Mouse (Mus musculus) right cerebral cortex, postnatal 4 days (tissue): ENCODE measurements around the gene Gm20388.
A peak's percentile ranks its signal among the peaks of the same experiment; 100 is the strongest.

Experiments used
- DNase-seq: peaks from one replicate; pipeline ENCODE4 v3.0.0-alpha.2; 2022

Gm20388 gene

GRCm38 (mm10) chr8:124256841-124257240, 4346.2 kb downstream of the Gm20388 start:
- DNase-seq: no peak

DNA sequence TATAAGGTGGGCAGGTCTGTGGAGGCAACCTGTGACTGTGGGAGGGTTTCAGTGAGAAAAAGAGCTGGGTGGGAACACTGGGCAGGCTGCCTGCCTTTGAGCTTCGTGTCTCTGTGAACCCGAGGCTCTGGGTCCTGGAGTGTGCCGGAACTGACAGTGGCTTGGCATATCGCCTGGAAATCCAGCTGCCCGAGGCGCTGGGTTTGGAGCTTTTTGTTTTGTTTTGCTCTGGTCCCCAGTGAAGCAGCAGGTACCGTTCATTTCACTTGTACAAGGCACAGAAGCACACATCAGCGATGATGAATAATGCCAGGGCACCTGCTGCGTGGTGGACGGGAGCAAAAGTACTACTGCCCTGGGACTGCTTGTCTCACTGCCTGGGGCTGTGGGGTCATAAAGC, 4346.7 kb downstream of the Gm20388 start:
- peak; percentile 55 for DNase-seq

- no peak for DNase-seq
These were observed 4348.5 kb downstream of the Gm20388 start for GRCm38 (mm10) chr8:124259146-124259545.

- no peak for DNase-seq
These were observed 4349.3 kb downstream of the Gm20388 start for GRCm38 (mm10) chr8:124259925-124260324.

DNA sequence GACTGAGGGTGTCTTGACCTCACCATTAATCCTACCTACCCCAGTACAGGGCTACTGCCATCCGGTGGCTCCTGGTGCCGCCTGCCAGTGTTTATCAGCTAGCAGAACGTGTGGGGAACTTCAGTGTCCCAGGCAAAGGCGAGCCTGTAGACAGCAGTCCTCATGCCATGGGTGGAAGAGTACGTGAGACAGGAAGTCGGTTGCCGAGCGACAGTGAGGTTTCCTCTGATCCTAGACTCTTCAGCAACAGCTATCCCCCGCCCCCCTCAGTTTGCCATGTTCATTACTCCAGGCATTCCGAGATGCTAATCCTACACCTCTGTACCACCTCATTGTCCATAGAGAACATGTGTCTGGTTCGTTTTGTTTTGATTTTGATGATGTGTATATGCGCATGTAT, 4349.7 kb downstream of the Gm20388 start:
- DNase-seq: no peak

GRCm38 (mm10) chr8:124263058-124263457, 4352.4 kb downstream of the Gm20388 start:
- DNase-seq: no peak

DNA sequence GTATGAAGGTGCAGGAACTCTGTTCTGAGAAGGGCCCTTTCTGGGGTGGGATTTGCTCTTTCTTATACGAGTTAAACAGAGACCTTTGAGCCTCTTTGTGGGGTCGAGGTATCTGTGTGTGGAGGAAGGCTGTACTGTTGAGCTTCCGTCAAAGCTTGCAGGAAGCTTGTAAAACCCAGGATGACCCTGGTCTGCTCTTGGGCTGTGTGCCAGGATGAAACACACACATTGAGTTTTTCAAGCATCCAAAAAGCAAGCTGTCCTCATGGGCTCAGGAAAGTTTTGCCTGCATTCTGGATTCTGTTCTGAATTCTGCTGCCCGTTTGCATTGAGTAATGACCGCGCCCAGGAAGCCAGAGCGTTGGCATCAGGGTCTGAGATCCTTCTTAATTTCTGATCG, 4353.4 kb downstream of the Gm20388 start:
- no peak for DNase-seq

DNA sequence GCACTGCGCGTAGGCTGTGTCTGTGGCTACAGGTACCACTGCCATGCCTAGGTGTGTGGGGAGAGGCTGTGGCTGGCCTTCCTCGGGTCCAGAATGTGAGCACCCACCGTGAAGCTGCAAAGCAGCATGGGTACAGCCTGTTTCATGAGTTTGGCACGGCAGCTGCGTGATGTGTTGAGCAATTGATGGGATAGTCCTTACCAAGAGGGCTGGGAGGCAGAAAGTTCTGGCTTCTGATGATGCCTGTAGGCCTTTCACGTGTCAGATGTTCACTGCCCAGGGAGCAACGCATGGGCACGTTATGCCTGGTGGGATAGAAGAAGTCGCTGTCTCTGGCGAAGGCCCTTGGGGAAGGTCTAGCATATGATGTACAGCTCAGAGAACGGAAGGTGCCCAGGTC, 4354.0 kb downstream of the Gm20388 start:
- DNase-seq: no peak

GRCm38 (mm10) chr8:124265130-124265529, 4354.5 kb downstream of the Gm20388 start:
- DNase-seq: no peak

GRCm38 (mm10) chr8:124265798-124266197, 4355.2 kb downstream of the Gm20388 start:
- no peak for DNase-seq

- DNase-seq: no peak
These were observed 4356.6 kb downstream of the Gm20388 start for GRCm38 (mm10) chr8:124267206-124267605.

DNA sequence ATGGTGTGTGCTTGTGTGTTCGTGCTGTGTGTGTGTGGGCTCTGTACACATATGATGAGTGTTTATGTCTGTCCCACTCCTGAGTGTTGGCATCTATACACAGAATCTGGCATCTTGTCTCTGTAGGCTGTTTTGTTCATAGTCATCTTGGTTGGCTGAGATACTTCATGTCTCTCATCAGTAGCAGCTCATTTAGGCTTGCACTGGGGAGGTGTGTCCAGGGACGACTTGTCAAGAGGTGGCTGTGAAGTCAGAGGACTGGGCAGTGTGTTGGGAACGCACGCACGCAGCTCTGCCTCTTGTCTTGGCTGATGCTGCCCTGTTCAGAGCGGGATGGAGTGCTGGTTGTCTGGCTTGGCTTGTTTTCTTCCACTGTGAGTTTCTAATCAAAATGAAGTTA, 4359.9 kb downstream of the Gm20388 start:
- no peak for DNase-seq

DNA sequence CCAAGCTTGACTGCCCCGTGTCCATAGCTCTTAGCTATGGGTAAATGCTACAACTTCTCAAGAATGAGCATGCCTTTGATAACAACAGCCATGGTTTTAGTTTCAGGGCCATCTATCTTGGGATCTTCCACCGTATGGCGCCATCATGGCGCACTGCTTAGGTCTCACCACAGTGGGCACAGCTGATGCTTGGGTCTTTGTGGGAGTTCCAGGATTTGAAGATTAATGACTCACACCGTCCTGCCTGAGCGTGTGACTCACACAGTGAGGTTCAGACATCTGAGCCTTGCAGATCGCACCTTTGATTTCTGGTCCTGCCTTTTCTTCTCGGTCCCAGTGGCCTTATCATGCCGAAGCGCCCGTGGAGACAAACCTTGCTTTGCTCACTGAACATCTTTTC, 4360.3 kb downstream of the Gm20388 start:
- DNase-seq: no peak

DNA sequence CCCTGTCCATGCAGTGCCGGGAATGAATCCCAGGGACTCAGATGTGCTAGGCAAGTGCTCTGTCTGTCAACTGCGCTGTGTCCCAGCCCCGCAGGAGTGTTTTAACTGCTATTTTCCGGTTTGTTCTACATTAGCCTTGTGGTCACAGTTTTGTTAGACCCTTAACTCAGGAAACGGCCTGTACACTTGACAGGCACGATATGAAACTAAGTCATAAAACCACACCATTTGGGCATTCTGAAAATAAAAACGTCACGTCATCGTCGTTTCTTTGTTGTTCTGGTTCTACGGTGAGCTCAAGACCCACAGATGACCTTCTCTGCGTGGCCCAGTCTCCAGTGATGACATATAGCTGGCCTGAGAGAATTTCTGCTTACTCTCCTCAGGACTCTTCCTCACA, 4360.9 kb downstream of the Gm20388 start:
- no peak for DNase-seq

DNA sequence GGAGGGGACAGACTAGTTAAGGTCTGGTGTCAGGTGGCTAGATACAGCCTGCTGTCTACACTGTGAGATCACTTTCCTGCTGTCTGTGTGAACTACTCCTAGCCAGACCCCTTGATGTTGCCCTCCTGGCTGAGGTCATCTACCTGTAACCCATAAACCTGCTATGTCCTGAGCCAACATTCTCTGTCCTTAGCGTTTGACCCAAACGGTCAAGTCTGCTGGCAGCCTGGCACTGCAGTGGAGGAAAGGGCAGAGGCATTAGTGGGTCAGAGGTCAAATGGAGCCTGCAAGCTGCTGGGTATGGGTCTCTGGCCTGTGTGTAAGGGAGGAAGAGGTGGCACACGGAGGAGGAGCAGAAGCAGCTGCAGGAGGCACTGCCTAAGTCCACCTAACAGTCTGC, 4362.2 kb downstream of the Gm20388 start:
- DNase-seq: no peak

- no peak for DNase-seq
These were observed 4363.1 kb downstream of the Gm20388 start for GRCm38 (mm10) chr8:124273606-124274218.

GRCm38 (mm10) chr8:124274441-124275120, 4363.9 kb downstream of the Gm20388 start:
- no peak for DNase-seq

GRCm38 (mm10) chr8:124275377-124276071, 4364.9 kb downstream of the Gm20388 start:
- DNase-seq: no peak

GRCm38 (mm10) chr8:124277951-124278910, 4367.6 kb downstream of the Gm20388 start:
- no peak for DNase-seq

- DNase-seq: no peak
These were observed 4368.5 kb downstream of the Gm20388 start for GRCm38 (mm10) chr8:124278956-124279689.

DNA sequence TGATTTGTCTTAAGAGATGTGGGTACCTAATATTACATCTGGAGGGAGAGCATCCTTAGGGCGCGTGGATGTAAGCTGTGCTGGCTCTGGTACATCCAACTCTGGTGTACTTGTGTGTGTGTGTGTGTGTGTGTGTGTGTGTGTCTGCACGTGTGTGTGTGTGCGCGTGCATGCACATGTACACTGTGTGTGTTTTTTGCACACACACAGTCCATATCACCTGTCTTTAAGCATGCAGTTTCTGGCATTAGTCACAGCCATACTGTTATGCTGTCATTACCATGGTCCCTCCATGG, 4369.0 kb downstream of the Gm20388 start:
- no peak for DNase-seq
